Mouse (Mus musculus) embryo, embryonic 10 days (tissue): Measurements from ENCODE around the gene Pnp.
"Not testable (repeated sequence)": the region's sequence is repeated elsewhere in the genome, so short reads cannot be mapped to it uniquely, and the experiment has no call there.

ENCODE experiments used
- DNase-seq: peaks from one replicate; pipeline ENCODE4 v3.0.0-alpha.2; 2015; ENCODE audit warnings: low spot score

The Pnp gene

DNA sequence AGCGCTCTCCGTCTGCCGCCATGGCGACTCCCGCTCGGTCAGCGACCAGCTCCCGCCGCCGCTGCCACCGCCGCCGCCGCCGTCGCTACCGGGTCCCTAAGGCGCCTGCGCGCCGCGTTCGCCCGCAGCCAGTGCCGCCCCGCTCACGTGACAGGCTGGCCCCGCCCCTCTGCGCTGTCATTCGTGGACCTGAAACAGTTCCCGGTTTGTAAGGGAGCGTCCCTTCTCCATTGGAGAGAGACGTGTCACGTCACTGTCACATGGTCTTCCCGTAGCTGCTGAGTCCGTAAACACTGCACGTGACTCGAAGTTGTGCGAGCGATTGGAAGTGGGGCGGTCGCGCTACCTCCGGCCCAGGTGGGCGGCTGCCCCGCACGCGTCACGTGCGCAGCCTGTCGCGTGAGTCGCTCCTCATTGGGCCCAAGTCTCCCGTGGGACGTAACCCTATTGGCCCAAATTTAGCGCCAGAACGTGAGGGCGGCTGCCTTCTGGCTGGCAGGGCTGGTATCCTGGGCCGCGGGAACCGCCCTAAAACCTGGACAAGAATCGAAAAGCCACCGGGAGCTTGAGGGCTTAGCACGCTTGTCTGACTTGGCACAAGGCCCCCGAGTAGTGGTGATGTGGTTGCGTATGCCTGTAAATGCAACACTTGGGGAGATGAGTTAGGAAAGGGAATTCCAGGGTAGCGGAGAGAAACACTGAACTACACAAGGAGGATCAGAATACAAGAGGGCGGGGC, at the start of gene Pnp, which contains the start of gene Pip4p1:
Gene Pnp, plus strand, starts transcription at position 329 of the 739 bp plus-strand sequence.
Gene Pip4p1, minus strand, starts transcription at position 103 of the 739 bp plus-strand sequence.
- peak; percentile 99 for DNase-seq

DNA sequence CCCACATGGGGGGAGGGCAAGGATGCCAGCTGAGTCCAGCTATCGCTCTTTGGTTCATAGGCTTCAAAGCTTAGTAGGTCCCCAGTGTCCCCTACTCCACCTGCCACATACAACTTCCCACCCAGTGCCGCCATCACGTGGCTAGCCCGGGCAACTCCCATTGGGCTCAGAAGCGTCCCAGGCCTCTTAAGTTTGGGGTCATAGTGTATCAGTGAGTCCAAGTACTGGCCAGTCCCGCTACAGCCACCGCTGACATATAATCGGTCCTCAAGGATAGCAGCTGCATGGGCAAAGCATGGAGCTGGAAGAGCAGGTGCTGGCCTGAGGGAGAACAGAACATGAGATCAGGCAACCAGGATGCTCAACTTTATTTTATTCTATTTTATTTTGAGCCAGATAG, 39.3 kb upstream of the Pnp start:
- no peak for DNase-seq

DNA sequence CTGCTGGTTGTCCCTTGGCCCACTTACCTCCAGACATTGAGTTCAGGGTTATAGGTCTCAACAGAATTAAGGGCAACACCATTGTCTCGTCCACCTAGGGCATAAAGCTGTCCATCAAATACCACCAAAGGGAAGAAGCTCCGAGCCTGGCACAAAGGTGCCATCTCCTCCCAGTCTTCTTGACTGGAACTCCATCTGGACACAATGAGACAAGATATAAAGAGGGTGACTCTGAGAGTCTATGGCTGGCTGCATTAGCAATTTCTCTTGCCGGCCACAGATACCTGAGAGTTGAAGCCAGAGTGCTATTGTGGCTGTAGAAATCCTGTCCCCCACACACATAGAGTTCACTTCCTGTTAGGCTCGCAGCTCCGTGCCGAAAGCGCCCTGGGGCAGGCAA, 38.8 kb upstream of the Pnp start:
- DNase-seq: no peak

DNA sequence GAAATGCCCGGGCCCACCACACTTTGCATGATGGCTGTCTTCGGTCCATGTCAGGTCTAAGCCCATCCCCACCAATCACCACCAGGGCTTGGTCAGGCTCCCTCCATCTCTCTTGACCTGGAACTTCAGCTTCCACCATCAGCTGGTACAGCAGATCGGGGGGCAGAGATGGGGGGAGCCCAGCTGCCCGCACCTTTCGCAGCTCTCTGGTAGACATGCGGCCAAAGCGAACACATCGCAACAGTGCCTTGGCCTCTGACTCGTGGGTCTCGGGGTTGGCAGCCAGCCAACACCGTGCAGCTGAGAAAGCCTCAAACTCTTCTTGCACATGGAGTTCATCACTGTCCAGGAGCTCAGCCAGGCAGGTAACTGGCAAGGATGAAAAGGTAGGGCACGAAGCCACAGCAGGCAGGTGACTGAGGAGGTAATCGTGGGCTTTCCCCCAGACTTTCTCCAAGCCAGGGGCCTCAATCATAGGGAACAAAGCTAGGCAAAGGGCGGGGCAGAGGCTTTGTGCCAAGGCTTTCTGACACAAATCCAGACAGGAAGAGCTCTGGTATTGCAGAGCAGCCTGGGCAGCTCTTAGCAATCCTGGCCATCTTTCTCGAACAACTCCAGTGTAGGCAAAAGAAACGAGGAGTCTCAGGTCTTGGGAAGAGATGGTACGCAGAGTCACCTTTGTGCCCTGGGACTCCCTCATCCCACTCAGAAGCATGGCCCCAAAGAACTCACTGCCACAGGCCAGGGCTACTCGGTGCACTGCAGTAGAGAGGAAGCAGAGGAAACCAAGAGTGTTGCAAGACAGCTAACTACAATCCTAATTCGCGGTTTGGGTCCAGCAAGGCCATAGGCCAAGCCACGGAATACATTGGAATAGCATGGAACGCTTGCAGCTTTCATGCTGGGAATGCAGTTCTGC, 38.1 kb upstream of the Pnp start:
- DNase-seq: no peak

DNA sequence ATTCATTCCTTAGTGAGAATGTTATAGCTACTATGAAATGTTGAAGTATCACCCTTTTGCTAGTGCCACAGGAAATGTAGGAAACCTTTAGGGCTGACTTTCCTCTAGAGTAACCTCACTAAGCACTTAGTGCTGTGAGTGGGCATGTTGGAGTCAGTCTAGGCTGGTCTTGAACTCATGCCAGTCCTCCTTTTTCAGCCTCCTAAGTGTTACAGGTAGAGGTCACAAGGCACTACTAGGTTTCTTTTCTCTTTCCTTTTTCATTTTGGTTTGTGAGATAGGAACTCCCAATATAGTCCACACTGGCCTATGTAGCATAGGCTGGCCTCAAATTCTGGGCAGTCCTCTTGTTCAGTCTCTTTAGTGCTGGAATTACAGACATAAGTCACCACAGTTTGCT, 35.5 kb upstream of the Pnp start:
- no peak for DNase-seq

DNA sequence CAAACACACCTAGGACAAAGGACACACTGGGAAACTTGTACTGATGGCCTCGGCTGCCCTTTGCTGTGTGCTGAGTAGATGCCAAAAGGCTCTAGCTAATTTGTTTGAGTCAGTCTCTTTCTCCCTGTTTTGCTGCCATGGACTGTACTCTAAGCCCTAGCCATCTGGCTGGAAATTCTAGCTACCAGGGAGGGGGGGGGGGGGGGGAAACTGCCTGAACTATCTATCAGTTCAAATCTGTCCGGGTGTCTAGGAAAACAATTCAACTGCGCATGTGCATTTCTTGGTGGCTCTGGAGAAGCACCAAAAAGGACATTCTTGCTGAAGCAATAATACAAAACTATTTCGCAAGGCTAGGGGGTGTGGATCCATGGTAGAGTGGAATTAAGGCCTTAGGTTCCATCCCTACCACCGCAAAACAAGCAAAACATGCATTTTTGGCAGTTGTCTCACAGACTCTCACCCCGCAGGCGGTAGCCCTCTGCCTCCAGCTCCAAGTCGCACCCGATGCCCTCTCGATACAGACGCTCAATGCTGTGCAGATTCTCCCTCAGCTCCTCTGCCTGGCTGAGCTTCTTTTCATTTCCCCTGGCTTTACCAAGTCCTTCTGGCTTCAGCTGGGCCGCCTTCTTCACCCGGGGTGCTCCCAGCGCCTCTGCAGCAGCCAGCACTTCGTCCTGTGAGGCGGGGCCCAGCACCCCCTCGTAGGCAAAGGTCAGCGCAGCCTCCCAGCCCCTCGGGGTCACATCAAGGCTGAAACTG, 34.7 kb upstream of the Pnp start:
- peak; percentile 18 for DNase-seq

DNA sequence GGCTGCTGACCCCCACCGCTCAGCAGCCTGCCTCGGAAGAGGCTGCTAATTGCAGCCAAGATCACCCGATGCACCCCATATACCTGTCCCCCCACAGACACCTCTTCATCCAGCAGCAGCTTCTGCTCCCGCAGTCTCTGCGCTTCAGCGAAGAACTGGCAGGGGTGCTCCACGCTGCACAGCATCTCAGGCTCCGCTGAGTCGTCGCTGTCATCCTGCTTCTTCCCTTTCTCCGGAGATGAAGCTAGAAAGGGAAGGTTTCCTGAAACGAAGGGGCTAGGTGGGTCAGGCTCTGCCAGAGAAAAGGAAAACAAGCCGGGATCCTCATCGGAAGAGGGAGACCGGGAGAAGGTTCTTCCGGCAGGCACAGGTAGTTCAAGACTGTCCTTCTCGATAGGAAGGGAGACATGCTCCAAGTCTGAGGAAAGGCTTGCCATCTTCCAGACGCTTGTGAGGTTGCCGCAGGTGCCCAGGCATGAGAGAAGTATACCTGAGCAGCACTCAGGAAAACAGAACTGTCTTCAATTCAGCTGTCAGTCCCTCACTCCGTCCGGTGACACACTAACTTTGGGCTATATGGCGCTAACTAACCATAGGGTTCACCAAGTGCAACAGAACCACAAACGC, 34.0 kb upstream of the Pnp start:
- peak; percentile 12 for DNase-seq

DNA sequence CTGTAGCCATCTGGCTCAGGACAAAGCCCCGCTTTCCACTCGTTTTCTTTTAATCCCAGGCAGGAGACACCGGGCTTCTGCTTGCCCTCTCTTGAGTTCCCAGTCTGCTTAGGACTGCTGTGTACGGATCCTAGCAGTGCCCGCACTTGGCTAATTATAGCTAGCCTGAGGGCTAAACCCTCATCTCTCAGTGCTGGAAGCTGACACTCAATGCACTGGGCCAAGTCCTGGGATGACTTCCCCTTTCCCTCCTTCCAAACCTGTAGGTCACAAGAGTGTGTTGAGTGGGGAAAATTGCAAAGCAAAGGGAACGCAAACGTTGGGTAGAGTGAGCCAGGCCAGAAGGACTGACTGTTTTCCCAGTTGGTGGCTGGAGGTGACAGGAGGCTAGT, 33.5 kb upstream of the Pnp start, which contains the start of gene Klhl33:
Gene Klhl33, minus strand, starts transcription at position 134 of the 392 bp plus-strand sequence.
- DNase-seq: peak; percentile 10

DNA sequence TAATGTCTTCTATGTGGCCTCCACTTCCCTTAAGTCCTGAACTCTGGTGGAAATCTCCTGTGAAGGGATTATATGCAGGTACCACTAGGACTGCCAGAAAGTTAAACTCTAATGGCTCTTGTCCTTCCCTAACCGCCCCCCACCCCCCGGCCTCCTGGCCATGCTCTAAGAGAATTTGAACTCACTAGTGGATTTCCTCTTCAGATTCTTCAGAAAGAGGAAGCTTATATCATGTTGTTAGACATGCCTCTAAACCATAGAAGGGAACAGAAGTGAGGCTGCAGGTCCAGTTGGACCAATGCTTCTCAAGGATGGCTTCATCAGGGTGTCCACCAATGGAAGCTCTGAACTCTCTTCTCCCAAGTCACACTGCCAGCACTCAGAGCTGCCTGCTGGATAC, 32.9 kb upstream of the Pnp start:
- not testable (repeated sequence) for DNase-seq

DNA sequence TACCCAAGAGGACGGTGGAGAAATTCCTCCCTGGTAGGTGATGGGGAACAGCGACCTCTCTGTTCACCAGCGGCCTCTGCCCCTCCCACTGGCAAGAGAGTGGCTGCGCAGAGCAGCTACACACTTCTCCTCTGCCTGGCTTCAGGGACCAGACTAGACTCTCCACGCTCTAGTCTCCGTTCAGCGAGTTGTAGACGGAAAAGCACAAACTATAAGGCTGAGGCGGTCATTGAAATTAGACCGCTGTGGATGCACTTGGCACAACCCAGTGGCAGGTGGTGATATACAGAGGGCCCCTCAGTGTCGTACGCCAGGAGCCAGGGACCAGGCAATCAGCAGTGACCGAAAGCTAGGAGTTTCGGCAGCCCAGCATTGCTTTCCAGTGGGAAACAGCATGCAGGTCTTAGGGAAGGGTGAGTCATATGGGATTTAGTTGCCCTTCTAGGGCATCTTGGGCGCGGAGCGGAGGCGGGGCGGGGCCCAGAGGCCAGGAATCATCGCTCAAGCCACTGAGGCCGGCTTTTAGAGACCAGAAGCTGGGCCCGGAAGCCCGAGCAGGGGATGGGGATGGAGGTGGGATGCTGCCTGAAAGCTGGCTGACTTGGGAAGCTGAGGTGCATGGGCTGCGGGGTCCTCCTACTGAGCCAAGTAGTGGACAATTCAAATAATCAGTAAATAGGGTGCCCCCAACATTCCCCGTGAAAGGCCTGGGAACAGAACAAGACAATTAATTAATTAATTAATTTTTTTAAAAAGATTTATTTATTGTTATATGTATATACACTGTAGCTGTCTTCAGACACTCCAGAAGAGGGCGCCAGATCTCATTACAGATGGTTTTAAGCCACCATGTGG, 26.7 kb upstream of the Pnp start:
- peak; percentile 81 for DNase-seq

DNA sequence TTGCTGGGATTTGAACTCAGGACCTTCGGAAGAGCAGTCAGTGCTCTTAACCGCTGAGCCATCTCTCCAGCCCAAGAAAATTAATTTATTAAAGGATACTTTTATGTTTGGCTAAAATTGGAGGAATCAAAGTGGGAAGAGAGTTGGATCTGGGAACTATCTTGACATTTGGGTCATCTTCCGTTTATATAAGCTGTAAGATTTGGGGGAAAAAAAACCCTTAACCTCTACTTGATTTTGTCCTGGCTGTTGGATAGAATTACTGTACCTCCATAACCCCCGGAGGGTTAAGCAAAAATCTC, 26.1 kb upstream of the Pnp start:
- no peak for DNase-seq

DNA sequence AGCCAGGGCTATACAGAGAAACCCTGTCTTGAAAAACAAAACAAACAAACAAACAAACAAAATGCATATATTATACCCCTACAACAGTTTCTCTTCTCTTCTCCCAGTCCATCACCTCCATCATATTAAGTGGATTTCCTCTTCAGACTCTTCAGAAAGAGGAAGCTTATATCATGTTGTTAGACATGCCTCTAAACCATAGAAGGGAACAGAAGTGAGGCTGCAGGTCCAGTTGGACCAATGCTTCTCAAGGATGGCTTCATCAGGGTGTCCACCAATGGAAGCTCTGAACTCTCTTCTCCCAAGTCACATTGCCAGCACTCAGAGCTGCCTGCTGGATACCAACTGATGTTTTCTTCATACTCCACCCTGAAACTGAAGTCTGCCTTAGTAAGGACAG, 25.6 kb upstream of the Pnp start:
- not testable (repeated sequence) for DNase-seq

DNA sequence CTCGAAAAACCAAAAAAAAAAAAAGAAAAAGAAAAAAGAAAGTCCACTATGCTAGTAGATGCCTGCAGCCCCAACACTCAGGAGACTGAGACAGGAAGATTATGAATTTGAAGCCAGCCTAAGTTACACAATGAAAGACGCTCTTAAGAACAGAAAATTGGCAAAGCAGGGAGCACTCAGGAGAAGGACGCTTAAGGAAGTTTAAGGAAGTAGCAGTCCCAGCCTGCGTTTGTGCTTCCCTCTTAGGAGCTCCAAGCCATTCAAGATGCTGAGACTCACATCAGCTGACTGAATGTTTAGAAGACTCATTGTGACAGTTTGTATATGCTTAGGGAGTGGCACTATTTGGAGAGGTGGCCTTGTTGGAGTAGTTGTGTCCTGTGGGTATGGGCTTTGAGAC, 22.8 kb upstream of the Pnp start:
- no peak for DNase-seq

DNA sequence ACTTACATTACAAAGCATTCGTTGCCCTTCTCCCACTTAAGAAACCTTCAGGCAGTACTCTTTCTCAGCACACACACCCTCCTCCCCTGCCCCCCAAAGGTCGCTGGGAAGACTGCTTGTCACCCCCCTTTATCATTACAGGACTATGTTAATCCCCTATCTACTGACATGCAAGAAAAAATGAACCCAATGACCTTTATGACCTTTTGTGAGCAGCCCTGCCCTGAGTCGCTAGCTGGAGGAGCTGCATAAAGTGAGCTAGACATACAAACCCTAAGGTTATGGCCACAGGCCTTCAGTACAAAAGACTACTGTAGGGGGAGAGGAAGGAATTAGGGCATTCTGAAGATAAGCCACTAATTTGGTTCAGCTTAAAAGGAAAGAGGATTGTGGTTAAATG, 19.5 kb upstream of the Pnp start:
- DNase-seq: no peak

DNA sequence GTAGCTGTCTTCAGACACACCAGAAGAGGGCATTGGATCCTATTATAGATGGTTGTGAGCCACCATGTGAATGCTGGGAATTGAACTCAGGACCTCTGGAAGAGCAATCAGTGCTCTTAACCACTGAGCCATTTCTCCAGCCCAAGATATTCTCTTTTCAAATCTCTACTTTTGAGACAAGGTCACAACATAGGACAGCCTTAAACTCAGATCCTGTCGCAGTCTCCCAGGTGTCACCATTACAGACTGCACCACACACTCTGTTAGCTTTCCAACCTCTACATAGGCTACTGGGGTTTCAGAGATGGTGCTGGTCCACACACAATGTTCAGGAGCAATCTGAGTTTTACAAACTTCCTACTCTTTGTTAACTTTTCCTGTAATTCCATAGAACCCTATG, 7.4 kb upstream of the Pnp start:
- not testable (repeated sequence) for DNase-seq

DNA sequence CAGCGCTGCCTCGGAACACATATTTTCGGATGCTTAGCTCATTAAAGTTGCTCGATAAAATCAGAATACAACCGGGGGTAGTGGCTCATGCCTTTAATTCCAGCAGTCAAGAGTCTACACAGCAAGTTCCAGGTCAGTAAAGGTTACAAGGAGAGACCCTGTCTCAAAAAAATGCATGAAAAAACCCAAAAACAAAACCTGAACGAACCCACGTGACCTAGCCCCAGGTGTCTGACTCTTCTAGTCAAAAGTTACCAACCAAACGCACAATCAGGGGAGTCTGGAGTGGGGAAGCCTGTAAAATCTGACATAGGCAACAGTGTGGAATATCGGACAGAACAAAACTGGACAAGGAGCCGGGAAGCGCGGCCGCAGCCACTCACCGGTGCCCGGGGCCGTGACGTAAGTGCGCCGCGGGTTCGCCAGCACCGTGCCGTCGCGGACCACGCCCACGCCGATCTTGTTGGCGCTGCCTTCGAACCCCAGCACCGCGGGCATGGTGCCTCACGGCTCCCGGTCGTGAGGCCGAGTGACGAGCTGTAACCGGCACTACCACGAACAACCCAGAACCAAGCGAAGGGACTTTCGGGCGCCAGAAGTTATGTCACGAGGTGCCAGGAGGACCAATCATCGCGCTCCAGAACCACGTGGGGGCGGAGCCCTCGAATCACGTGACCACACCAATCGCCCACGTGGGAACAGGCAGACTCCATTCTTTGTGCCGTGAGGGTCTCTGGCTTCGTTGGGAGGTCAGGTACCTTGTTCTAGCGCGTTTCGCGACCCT, 6.4 kb upstream of the Pnp start, which contains the start of the genes Osgep and Apex1:
Gene Osgep, minus strand, starts transcription at position 613 of the 784 bp plus-strand sequence.
Gene Apex1, plus strand, starts transcription at position 688 of the 784 bp plus-strand sequence.
- peak; percentile 100 for DNase-seq

DNA sequence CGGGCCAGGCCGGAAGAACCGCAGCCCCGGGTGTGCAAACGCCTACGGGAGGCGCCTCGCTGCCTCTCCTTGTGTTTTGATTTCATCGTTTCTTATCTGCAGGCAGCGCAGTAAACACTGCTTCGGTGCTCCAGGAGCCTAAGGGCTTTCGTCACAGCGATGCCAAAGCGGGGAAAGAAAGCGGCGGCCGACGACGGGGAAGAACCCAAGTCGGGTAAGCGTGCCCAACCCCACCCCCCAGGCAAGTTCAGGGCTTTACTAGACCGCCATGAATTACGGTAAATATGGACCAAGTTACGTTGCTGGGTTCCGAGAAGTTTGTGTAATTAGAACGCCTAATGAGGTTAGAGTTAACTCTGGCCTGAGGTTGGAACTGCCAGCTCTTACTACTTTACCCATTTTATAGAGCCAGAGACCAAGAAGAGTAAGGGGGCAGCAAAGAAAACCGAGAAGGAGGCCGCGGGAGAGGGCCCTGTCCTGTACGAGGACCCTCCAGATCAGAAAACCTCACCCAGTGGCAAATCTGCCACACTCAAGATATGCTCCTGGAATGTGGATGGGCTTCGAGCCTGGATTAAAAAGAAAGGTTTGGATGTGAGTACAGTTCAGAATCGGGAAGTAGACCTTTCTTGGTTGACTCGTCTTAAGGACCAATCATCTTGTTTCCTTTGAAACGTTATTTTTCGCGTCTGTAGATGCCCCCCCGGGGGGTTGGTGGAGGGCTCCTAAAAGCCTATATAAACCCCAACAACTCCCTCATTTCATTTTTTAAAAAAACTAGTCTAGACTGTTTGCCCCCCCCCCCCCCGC, 5.6 kb upstream of the Pnp start:
- DNase-seq: peak; percentile 27

DNA sequence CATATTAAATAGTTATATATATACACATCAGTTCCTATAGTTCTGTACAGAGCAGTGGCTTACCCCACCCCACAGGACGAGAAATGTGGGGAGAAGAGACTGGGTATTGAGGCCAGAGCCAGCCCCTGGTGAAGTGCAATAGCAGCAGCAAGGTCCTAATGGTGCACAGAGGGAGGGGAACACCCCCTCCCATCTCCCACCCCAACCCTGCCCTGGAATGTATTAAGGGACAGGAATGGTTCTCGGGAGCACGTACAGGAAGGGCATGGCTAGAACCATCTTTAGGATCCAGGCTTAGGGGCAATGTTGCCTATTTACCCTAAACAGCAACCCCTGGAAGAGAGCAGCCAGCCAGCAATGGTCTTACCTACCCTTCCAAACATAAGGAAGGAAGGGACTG, 3.5 kb upstream of the Pnp start:
- no peak for DNase-seq

DNA sequence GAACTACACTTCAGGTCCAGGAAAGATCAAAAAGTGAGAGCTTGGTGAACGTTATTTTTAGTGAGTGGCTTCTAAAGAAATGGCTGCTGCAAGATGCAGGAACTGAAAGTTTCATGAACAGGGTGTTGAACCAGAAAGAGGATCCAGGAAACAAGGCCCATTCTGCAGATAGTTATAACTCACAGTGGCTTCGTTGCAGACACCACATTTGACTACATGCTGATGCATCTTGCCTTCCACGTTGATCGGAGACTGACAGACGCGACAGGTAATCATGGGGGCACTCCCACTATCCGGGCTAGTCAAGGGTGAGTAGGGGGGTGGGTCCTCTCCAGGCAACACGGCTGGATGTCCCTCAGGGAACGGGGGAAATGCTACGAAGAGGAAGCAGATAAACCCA, 931 bp upstream of the Pnp start:
- no peak for DNase-seq
